Mouse (Mus musculus) gastrocnemius, adult 2 months (tissue): ENCODE results near the gene Letm1. TPM values are rescaled to one million over a fixed set of nuclear protein-coding genes. Genes with fewer than 3 reads are reported as not detected.
A peak's percentile ranks its signal among the peaks of the same experiment; 100 is the strongest.

Experiments
- DNase-seq: peaks from one replicate; pipeline ENCODE4 v3.0.0; 2022
- H3K27ac ChIP-seq: fragments of 200-600 bp; 2 replicates; pipeline ENCODE4 v1.8.1; 2022; ENCODE audit warnings: mild to moderate bottlenecking
- H3K4me3 ChIP-seq: fragments of 200-600 bp; 2 replicates; pipeline ENCODE4 v1.8.1; 2022; ENCODE audit warnings: mild to moderate bottlenecking, moderate library complexity
- CTCF ChIP-seq: fragments of 200-600 bp; IDR thresholded peaks from 2 replicates; pipeline ENCODE4 v1.8.1; 2022; ENCODE audit warnings: antibody characterized with exemption, mild to moderate bottlenecking, moderate library complexity
- intact Hi-C: fragments of 180-260 bp; cut with DNase I; formaldehyde crosslinking; loops from one replicate; pipeline ENCODE4 v1.15.1; 2025
- total RNA-seq, 2 experiments: library from RNA; stranded (reverse); gene quantifications; 2 replicates each; pipeline ENCODE4 v1.2.3; 2021

Letm1 gene
- total RNA-seq, 2 experiments from 2014 or later = 70.4 to 95.2 TPM

- Histone ChIP-seq H3K27ac (no peak overlapping the region), H3K4me3 (no peak overlapping the region)
- no peak for TF ChIP-seq CTCF
- intact Hi-C loops = no loop called here
- DNase-seq = no peak
Observed at GRCm38 (mm10) chr5:33698669-33699068, 83.9 kb downstream of the Letm1 start.

GRCm38 (mm10) chr5:33697947-33698512 lies 84.6 kb downstream of the Letm1 start:
- Histone ChIP-seq H3K27ac (no peak overlapping the region), H3K4me3 (no peak overlapping the region)
- no peak for TF ChIP-seq CTCF
- intact Hi-C loops = no loop called here
- DNase-seq = no peak

DNA sequence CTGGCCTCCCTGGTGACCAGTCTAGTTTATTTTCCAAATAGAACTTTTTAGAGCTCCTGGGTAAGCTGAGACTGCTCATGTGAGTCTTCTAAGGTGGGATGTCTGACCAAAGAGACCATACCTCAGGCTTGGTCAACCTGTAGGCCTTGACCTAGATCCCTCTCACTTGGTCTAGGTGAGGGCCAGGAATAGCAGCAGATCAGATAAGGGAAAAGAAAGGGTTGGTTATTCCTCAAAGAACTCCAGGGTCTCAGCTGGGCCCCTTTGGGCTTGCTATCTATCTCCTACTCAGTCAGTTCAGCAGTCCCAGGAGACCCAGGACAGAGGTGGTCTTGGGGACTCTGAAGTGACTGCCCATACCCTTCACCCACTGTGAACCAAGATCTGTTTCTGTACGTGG lies 85.1 kb downstream of the Letm1 start:
- intact Hi-C loops = no loop called here

GRCm38 (mm10) chr5:33696430-33696829 lies 86.2 kb downstream of the Letm1 start:
- H3K4me3 ChIP-seq = no peak overlapping the region
- no peak for DNase-seq
- intact Hi-C loops = no loop called here
- no peak overlapping the region for H3K27ac ChIP-seq
- no peak for TF ChIP-seq CTCF

More for the DNA sequence above, 85.1 kb downstream of the Letm1 start:
- no peak for DNase-seq
- Histone ChIP-seq H3K4me3 (no peak overlapping the region), H3K27ac (no peak overlapping the region)
- no peak for TF ChIP-seq CTCF

DNA sequence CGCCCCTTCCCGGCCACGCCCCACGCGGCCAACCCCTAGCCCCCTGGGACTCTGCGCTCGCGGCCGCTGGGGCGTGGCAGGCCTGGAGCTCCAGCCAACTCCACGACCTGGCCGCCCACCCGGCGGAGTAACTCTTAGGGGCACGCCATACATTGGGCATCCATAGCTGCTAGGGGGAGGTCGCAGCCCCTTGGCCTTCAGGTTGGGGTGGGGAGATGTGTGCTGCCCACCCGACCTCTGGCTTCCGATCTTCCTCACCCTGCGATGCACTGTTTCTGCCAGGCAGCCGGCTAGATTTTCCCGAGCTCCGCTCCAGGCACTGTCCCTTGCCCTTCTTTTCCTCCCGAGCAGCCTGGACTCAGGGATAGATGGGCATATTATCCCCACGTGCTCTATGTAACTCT lies 86.9 kb downstream of the Letm1 start:
- no peak for DNase-seq
- peak overlapping the region; percentile 79 for H3K27ac ChIP-seq
- peak overlapping the region; percentile 78 for H3K4me3 ChIP-seq
- no peak for TF ChIP-seq CTCF
- intact Hi-C loops = no loop called here

- no peak for TF ChIP-seq CTCF
- Histone ChIP-seq H3K27ac (peak overlapping the region; percentile 79), H3K4me3 (peak overlapping the region; percentile 78)
- DNase-seq = peak; percentile 66
- intact Hi-C loops = no loop called here
Observed at GRCm38 (mm10) chr5:33694848-33695717, 87.5 kb downstream of the Letm1 start.

DNA sequence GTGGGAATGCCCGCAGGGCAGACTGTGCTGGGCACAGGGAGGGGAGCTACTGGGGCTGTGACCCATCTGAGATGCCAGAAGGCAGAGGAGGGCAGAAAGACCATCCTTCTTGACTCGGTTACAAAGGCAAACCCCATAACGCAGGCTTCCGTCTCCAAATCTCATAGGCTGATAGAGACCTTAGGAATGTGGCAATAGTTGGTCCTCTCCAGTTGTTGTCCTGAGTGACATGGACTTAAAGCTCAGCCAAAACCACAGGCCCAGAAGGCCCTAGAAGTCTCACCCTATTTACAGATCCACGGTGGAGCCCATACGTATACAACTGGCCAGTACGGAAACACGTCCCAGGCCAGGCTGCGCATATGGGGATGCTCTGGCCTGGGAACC lies 88.2 kb downstream of the Letm1 start:
- H3K27ac ChIP-seq = peak overlapping the region; percentile 16; the same call in 1 of the 2 replicates
- H3K4me3 ChIP-seq = no peak overlapping the region
- intact Hi-C loops = no loop called here
- TF ChIP-seq CTCF = no peak
- DNase-seq = no peak

DNA sequence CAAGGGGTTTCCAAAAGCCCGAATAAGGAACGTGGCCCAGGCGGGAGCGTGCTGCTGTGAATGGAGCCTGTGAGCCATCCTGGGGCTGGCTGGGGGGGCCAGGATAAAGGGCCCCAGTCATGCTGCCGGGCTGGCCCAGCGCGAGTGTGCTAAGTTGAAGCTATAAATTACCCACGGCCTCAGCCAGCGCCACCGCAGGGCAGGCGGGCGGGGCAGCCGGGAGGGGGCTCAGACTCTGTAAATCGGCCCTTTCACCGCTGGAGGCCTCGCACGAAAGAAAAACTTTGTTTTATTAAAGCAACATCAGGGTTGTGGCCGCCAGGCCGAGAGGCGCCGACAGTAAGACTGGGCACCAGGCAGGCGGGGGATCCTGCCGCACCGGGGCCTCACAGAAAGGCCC lies 90.2 kb downstream of the Letm1 start:
- TF ChIP-seq CTCF = no peak
- H3K27ac ChIP-seq = peak overlapping the region; percentile 24

GRCm38 (mm10) chr5:33689852-33690645 lies 92.6 kb downstream of the Letm1 start:
- TF ChIP-seq CTCF = no peak
- intact Hi-C loops = loop anchor here (2.0 kb wide), 1 partner anchor 33 kb away; no protein-coding TSS in a partner anchor

More for the DNA sequence above, 90.2 kb downstream of the Letm1 start:
- intact Hi-C loops = no loop called here
- H3K4me3 ChIP-seq = peak overlapping the region; percentile 23
- peak; percentile 50 for DNase-seq

More at GRCm38 (mm10) chr5:33689852-33690645, 92.6 kb downstream of the Letm1 start:
- Histone ChIP-seq H3K4me3 (peak overlapping the region; percentile 38), H3K27ac (peak overlapping the region; percentile 84)
- DNase-seq = peak; percentile 54

Other genes starting within 250 kb of the Letm1 start
- 10 to 100 TPM; 59.4 to 68.6 TPM for gene Fam53a, start 153.2 kb downstream of the Letm1 start, total RNA-seq
- under 1 TPM in 1 of 2 experiments, not detected in 1; 0.64 TPM for gene Gm9903, start 152.9 kb downstream of the Letm1 start, total RNA-seq
- 1 to 10 TPM; 6.3 to 7.7 TPM for gene Slbp, start 130.2 kb downstream of the Letm1 start, total RNA-seq
- 1 to 10 TPM in 1 of 2 experiments, under 1 TPM in 1; 0.97 to 1.3 TPM for gene Tacc3, start 124.7 kb downstream of the Letm1 start, total RNA-seq
- gene Tmem129, start 124.4 kb downstream of the Letm1 start, total RNA-seq = 10 to 100 TPM in 1 of 2 experiments, 1 to 10 TPM in 1; 9.0 to 11.7 TPM
- 1 to 10 TPM; 3.0 to 7.6 TPM for gene Fgfr3, start 61.1 kb downstream of the Letm1 start, total RNA-seq
- 10 to 100 TPM in 1 of 2 experiments, 1 to 10 TPM in 1; 9.7 to 10.6 TPM for gene Nsd2, start 37.9 kb upstream of the Letm1 start, total RNA-seq
- gene Nelfa, start 153.6 kb upstream of the Letm1 start, total RNA-seq = 1 to 10 TPM; 7.1 to 8.2 TPM
- not detected for gene Gm1673, start 200.6 kb upstream of the Letm1 start, total RNA-seq
- gene Nat8l, start 213.2 kb upstream of the Letm1 start, total RNA-seq = under 1 TPM; 0.05 to 0.20 TPM